Mouse (Mus musculus) liver, postnatal 0 days (tissue): ENCODE measurements at regions not wholly inside any gene's neighbourhood (a gene's known extent, or its start where the extent isn't known, plus 50 kb on each side); places are given as distances from the start of the nearest gene placed in this dataset.

Experiments used
- CTCF ChIP-seq: sonication (generic); IDR thresholded peaks from 2 replicates; pipeline ENCODE4 v1.5.1; 2016; ENCODE audit warnings: antibody characterized with exemption, low read depth
- EP300 ChIP-seq: IDR thresholded peaks from 2 replicates; pipeline ENCODE4 v1.6.1; 2016; ENCODE audit warnings: antibody characterized with exemption, low read depth, mild to moderate bottlenecking

DNA sequence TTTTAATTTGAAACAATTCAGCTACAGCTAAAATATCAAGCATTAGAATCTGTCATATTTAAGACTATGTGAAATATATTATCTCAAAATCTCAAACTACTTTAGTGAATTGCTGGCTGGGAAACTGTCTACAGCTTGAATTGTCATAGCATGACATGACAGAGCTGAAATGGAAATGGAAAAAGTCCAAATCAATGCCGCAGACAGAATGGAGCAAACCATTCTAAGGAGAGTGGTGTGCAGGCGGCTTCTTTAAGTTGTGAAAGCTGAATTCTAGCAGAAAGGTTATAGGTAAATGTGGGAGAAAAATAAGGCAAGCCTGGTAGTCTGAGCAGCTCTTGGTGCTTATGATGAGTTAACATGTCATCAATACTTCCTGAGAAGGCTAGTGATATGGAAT, 518.9 kb upstream of the Alcam start:
- TF ChIP-seq CTCF (no peak), EP300 (no peak)
